Mouse (Mus musculus) lung, embryonic 14.5 days (tissue): ENCODE measurements at regions not wholly inside any gene's neighbourhood (a gene's known extent, or its start where the extent isn't known, plus 50 kb on each side); places are given as distances from the start of the nearest gene placed in this dataset.
A peak's percentile ranks its signal among the peaks of the same experiment; 100 is the strongest.

Experiments
- ATAC-seq: fragments of 200-750 bp; cut with Nextera tagmentation; 2 replicates; pipeline ENCODE4 v1.8.0; 2017; ENCODE audit warnings: mild to moderate bottlenecking, moderate TSS enrichment, moderate library complexity; ENCODE audit not compliant: insufficient read depth
- DNase-seq: peaks from one replicate; pipeline ENCODE4 v3.0.0-alpha.2; 2015
- H3K27ac ChIP-seq: fragments of 300-500 bp; sonication (generic); 2 replicates; pipeline ENCODE4 v1.5.1; 2014; ENCODE audit warnings: low read depth, mild to moderate bottlenecking, moderate library complexity
- H3K27me3 ChIP-seq: fragments of 300-500 bp; sonication (generic); 2 replicates; pipeline ENCODE4 v1.6.1; 2014; ENCODE audit warnings: low read length, control low read depth; ENCODE audit not compliant: insufficient read depth
- H3K36me3 ChIP-seq: fragments of 300-500 bp; sonication (generic); 2 replicates; pipeline ENCODE4 v1.6.1; 2014; ENCODE audit warnings: control low read depth; ENCODE audit not compliant: insufficient read depth
- H3K4me1 ChIP-seq: fragments of 300-500 bp; sonication (generic); 2 replicates; pipeline ENCODE4 v1.6.1; 2014; ENCODE audit warnings: antibody characterized with exemption, control low read depth; ENCODE audit not compliant: insufficient read depth
- H3K4me2 ChIP-seq: fragments of 300-500 bp; sonication (generic); 2 replicates; pipeline ENCODE4 v1.6.1; 2014; ENCODE audit warnings: mild to moderate bottlenecking
- H3K4me3 ChIP-seq: fragments of 300-500 bp; sonication (generic); 2 replicates; pipeline ENCODE4 v1.5.1; 2014; ENCODE audit warnings: low read depth, low read length
- H3K9ac ChIP-seq: fragments of 300-500 bp; sonication (generic); 2 replicates; pipeline ENCODE4 v1.6.1; 2014
- H3K9me3 ChIP-seq: fragments of 300-500 bp; sonication (generic); 2 replicates; pipeline ENCODE4 v1.6.1; 2016; ENCODE audit warnings: low read depth, low read length, control low read depth
- CTCF ChIP-seq: IDR thresholded peaks from 2 replicates; pipeline ENCODE4 v1.5.1; 2016; ENCODE audit warnings: antibody characterized with exemption, low read depth
- WGBS: fragments of 180-500 bp; shearing (Covaris S2); extraction: QIAGEN DNeasy Blood & Tissue Kit; methylation state at CpG from one replicate; pipeline ENCODE4 v1.1.7; 2014; 5-methylcytosine and 5-hydroxymethylcytosine counted together

GRCm38 (mm10) chr9:83251793-83252192 is 105.3 kb upstream of the Hmgn3 start:
- 43% methylated on average over 5 of the region's 5 CpGs for WGBS
- Histone ChIP-seq H3K4me1 (no peaks in the 10 kb centered on the region), H3K4me3 (no peak overlapping the region), H3K27ac (no peak overlapping the region), H3K27me3 (no peaks in the 10 kb centered on the region), H3K4me2 (no peak overlapping the region), H3K9me3 (no peaks in the 10 kb centered on the region), H3K9ac (no peak overlapping the region), H3K36me3 (no peaks in the 10 kb centered on the region)
- no peak for TF ChIP-seq CTCF
- ATAC-seq (no peak), DNase-seq (no peak)

DNA sequence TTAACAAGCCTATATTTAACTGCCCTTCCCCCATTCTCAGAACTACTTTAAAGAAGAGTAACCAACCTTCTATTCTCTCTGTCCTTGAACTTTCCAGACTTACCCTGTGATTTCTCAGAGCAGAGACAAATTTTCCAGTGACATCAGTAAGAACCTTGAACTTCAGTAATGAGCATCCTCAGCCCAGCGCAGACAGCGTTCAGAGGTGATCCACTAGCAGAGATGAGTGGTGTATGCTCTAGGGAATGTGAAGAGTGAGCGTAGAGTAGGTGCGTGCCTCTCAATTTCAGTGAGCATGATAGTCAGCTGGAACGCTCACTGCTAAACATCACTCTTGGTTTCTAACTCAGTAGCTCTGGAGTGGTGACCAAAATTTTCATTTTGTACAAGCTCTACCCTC is 103.4 kb upstream of the Hmgn3 start:
- no peak overlapping the region for H3K27ac ChIP-seq
- no peaks in the 10 kb centered on the region for H3K36me3 ChIP-seq
- H3K4me2 ChIP-seq, result no peak overlapping the region
- no peak for TF ChIP-seq CTCF
- no peak overlapping the region for H3K4me3 ChIP-seq
- ATAC-seq, result no peak
- no peaks in the 10 kb centered on the region for H3K9me3 ChIP-seq
- H3K27me3 ChIP-seq, result no peaks in the 10 kb centered on the region
- no peak overlapping the region for H3K9ac ChIP-seq
- no peak for DNase-seq
- no peaks in the 10 kb centered on the region for H3K4me1 ChIP-seq
- 92% methylated on average over 5 of the region's 5 CpGs for WGBS

- Histone ChIP-seq H3K9me3 (no peaks in the 10 kb centered on the region), H3K27me3 (no peaks in the 10 kb centered on the region), H3K4me2 (no peak overlapping the region), H3K27ac (no peak overlapping the region), H3K4me1 (no peaks in the 10 kb centered on the region), H3K4me3 (no peak overlapping the region), H3K9ac (no peak overlapping the region), H3K36me3 (no peaks in the 10 kb centered on the region)
- DNase-seq (no peak), ATAC-seq (no peak)
- WGBS, result 80% methylated on average over 2 of the region's 2 CpGs
- TF ChIP-seq CTCF, result no peak
These were observed 101.8 kb upstream of the Hmgn3 start for GRCm38 (mm10) chr9:83248164-83248730.

DNA sequence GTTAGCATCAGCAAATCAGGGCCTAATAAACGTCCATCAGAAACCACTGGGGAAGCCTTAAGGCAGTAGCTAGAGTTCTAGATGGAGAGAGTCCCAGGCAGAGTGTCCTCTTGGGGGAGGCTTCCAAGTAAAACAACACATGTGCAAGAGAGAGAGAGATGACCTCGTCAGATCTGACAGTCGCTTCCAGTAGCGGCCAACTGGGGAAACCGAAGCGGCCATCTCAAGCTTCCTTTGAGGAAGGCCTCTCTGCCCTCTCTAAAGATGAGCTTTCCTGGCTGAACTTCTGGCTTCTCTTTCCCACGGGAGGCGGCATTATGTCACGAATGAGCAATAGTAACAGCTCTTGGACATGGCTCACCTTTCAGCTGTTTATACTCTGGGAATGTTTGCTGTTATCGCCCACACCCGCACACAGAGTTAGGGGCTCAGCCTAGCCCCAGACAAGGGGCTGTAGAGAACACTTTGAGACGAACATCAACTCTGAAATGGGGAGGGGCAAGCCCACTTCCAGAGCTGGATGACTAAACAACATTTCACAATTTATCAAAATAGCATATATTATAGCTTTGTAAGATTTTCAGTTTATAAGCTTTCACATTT is 100.7 kb upstream of the Hmgn3 start:
- DNase-seq (peak; percentile 18), ATAC-seq (no peak)
- no peak overlapping the region for H3K27ac ChIP-seq
- H3K27me3 ChIP-seq, result no peaks in the 10 kb centered on the region
- H3K9ac ChIP-seq, result no peak overlapping the region
- H3K4me3 ChIP-seq, result no peak overlapping the region
- H3K9me3 ChIP-seq, result no peaks in the 10 kb centered on the region
- no peaks in the 10 kb centered on the region for H3K36me3 ChIP-seq
- 39% methylated on average over 12 of the region's 12 CpGs for WGBS
- TF ChIP-seq CTCF, result no peak
- no peaks in the 10 kb centered on the region for H3K4me1 ChIP-seq
- H3K4me2 ChIP-seq, result no peak overlapping the region

DNA sequence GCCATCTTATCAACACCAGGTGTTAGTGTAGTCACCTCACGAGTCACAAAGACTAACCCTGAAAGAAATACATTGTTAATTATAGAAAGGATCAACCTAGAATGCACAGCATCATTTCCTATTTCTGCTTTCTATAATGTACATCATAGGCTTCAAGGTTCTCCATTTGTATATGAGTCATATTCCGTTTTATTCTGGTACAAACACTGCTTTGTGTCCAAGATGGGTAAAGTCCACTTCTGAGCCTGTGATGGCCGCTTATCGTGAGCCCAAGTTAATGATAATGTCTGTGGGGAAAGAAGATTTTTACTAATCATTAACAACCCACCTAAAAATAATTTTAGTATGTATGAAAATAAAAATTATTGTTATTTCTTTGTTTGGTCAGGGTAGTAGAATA is 94.6 kb upstream of the Hmgn3 start:
- 83% methylated on average over 4 of the region's 4 CpGs for WGBS
- Histone ChIP-seq H3K4me2 (no peak overlapping the region), H3K36me3 (no peaks in the 10 kb centered on the region), H3K4me3 (no peak overlapping the region), H3K9me3 (no peaks in the 10 kb centered on the region), H3K4me1 (no peaks in the 10 kb centered on the region), H3K27me3 (no peaks in the 10 kb centered on the region), H3K27ac (no peak overlapping the region), H3K9ac (no peak overlapping the region)
- ATAC-seq, result no peak
- DNase-seq, result no peak
- TF ChIP-seq CTCF, result no peak

DNA sequence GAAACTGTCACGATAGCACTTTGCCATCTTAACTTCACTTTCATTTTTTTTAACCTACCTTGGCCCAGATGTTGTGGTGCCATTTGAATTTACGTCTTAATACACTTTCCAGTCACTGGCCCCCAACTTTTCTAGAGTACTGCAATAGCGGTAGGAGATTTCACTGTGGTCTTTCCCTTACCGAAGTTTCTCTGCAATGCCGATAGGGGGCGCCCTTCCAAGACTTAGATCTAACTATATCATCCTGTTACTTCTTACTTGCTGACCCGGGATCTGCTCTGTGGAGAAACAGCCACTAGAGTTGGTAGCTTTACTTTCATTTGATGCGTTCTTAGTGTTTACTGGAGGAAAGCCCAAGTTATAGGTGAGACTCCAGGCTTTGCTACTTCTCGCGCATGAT is 92.6 kb upstream of the Hmgn3 start:
- H3K4me1 ChIP-seq, result no peaks in the 10 kb centered on the region
- 76% methylated on average over 10 of the region's 10 CpGs for WGBS
- DNase-seq, result no peak

DNA sequence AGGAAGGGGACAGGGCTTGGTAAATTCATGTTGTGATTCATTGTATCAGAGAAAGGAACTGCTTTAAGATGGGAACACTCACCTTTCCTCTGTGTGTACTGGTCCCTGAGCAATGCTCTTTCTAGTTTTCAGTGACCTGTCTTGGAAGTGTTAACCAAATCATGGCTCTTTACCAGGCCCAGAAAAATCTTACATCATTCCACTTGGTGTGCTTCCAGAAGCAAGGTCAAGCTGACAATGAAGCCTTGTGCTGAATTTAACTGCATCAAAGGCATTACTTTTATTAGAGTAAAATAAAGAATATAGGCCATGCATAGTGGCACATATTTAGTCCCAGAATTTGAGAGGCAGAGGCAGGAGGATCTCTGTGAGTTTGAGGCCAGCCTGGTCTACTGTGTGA is 75.4 kb upstream of the Hmgn3 start:
- Histone ChIP-seq H3K27me3 (no peaks in the 10 kb centered on the region), H3K9ac (no peak overlapping the region), H3K9me3 (no peaks in the 10 kb centered on the region), H3K4me3 (no peak overlapping the region), H3K4me2 (no peak overlapping the region), H3K36me3 (no peaks in the 10 kb centered on the region), H3K4me1 (no peaks in the 10 kb centered on the region), H3K27ac (no peak overlapping the region)
- no peak for ATAC-seq
- TF ChIP-seq CTCF, result no peak
- no peak for DNase-seq

More for the DNA sequence above, 92.6 kb upstream of the Hmgn3 start:
- Histone ChIP-seq H3K9ac (no peak overlapping the region), H3K4me3 (no peak overlapping the region), H3K4me2 (no peak overlapping the region), H3K27ac (no peak overlapping the region), H3K36me3 (no peaks in the 10 kb centered on the region), H3K27me3 (no peaks in the 10 kb centered on the region), H3K9me3 (no peaks in the 10 kb centered on the region)
- no peak for ATAC-seq
- TF ChIP-seq CTCF, result no peak
